ENCODE assay signal across 10 mouse cellular contexts in genomic region chr16:67186322-67186721, GRCm38 (mm10).
"Had no signal": no experiment of that assay in that cellular context is flagged by ENCODE, and none has a peak within 500 bp of the region (broad histone marks: within the 10 kb centered on the region; RNA-seq: fewer than 3 reads in every experiment).

No protein-coding gene starts in this region.

- DNase-seq: kidney, postnatal 10 days; kidney, postnatal 36 days; left cerebral cortex, postnatal 4 days; lung, adult 18-20 months; lung, postnatal 10 days; lung, postnatal 36 days; retina, postnatal 1 day; right cerebral cortex, postnatal 25 days; spleen, adult 18-20 months; thymus, postnatal 25 days had no signal
